Mouse (Mus musculus): ENCODE results near the gene Tldc1. TPM values are rescaled to one million over a fixed set of nuclear protein-coding genes. Genes with fewer than 3 reads are reported as not detected.

Tldc1 gene
- polyA plus RNA-seq, 1 experiment from 2014 or later: 10.2 TPM

DNA sequence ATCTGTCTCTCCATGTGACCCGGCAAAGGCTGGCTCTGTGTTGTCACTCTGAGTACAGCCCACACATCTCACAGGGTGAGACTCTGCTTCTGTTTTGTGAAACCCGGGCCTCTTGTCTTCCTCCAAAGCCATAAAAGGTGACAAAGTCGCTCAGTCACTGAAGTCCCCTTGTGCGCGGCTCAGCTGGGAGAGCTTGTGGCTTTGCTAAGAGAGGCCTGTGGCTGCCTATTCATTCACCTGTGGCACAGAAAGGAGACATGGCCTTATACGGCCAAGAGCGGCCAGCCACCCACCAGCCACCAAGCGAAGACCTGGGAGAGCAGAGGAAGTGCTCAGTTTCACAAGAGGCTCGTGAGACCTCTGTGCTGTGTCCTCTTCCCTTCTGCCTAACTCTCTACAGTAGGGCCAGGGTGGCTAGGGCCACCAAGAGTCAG lies 5.9 kb upstream of the Tldc1 start:
- Histone ChIP-seq H3K27ac (ENCODE audit: low read depth, low read length) (no peak overlapping the region), H3K36me3 (ENCODE audit: control insufficient read depth, insufficient read depth, low read length) (no peaks in the 10 kb centered on the region), H3K4me1 (ENCODE audit: control insufficient read depth, insufficient read depth, low read length) (peaks cover 5% of the 10 kb centered on the region), H3K4me3 (ENCODE audit: low read depth, low read length) (no peak overlapping the region), H3K9me3 (replicated peaks; ENCODE audit: control insufficient read depth, low read length) (no peaks in the 10 kb centered on the region), H3K4me2 (no peak overlapping the region), H3K27me3 (ENCODE audit: control insufficient read depth, insufficient read depth, low read length) (peaks cover 7% of the 10 kb centered on the region; the same call in 1 of the 2 replicates), H3K9ac (ENCODE audit: low read depth, low read length) (0 out of 2 replicates have a peak overlapping the region, but pooled peaks have one; percentile 34)
- no peak for ATAC-seq (replicated peaks; ENCODE audit: insufficient number of reproducible peaks, low FRiP score, low TSS enrichment)
- 36% methylated on average over 9 of the region's 9 CpGs for WGBS (ENCODE audit: insufficient replicate concordance)

DNA sequence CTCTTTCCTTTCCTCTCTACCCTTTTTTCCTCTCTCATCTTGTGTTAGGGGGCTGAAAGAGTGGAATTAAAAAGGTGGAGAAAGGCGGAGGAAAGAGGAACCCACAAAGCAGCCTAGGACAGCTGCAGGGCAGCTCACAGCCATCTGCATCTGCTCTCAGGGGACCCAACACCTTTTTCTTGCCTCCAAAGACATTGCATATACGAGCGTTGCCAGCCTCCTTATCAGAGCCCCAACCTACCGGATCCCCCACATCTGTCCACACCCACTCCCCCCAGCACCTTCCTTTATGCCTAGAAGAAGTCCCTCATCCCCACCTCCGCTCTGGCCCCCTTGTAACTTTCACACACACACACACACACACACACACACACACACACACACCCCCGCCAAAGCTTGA lies 5.4 kb upstream of the Tldc1 start:
- 58% methylated on average over 6 of the region's 6 CpGs for WGBS (ENCODE audit: insufficient replicate concordance)
- no peak overlapping the region for H3K27ac ChIP-seq (ENCODE audit: low read depth, low read length)

DNA sequence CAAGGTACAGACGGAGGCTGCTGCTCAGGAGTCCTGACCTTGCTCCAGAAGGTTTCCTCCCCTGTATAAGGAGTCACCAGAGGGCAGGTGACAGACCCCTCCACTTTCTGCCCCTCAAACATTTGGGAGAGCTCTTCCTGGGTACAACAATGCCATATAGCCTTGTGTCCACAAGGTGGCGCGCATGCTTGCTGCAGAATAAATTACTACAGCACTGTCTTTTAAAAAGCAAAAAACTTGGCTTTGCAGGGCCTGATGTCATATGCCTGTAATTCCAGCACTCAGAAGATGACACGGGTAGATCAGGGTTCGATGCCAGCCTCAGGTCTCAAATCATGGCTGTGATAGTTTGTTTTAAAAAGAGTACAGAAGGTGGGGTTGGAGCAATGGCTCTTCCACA lies 4.5 kb upstream of the Tldc1 start:
- Histone ChIP-seq H3K9ac (ENCODE audit: low read depth, low read length) (no peak overlapping the region), H3K36me3 (ENCODE audit: control insufficient read depth, insufficient read depth, low read length) (no peaks in the 10 kb centered on the region), H3K4me2 (no peak overlapping the region), H3K9me3 (replicated peaks; ENCODE audit: control insufficient read depth, low read length) (no peaks in the 10 kb centered on the region), H3K27me3 (ENCODE audit: control insufficient read depth, insufficient read depth, low read length) (peaks cover 7% of the 10 kb centered on the region; the same call in 1 of the 2 replicates), H3K4me1 (ENCODE audit: control insufficient read depth, insufficient read depth, low read length) (peaks cover 12% of the 10 kb centered on the region), H3K27ac (ENCODE audit: low read depth, low read length) (no peak overlapping the region), H3K4me3 (ENCODE audit: low read depth, low read length) (no peak overlapping the region)
- ATAC-seq (replicated peaks; ENCODE audit: insufficient number of reproducible peaks, low FRiP score, low TSS enrichment): no peak
- 6% methylated on average over 5 of the region's 5 CpGs for WGBS (ENCODE audit: insufficient replicate concordance)

More for the DNA sequence above, 5.4 kb upstream of the Tldc1 start:
- H3K4me3 ChIP-seq (ENCODE audit: low read depth, low read length): no peak overlapping the region
- H3K9ac ChIP-seq (ENCODE audit: low read depth, low read length): no peak overlapping the region
- H3K4me2 ChIP-seq: no peak overlapping the region
- H3K36me3 ChIP-seq (ENCODE audit: control insufficient read depth, insufficient read depth, low read length): no peaks in the 10 kb centered on the region
- peaks cover 7% of the 10 kb centered on the region; the same call in 1 of the 2 replicates for H3K27me3 ChIP-seq (ENCODE audit: control insufficient read depth, insufficient read depth, low read length)
- no peaks in the 10 kb centered on the region for H3K9me3 ChIP-seq (replicated peaks; ENCODE audit: control insufficient read depth, low read length)
- H3K4me1 ChIP-seq (ENCODE audit: control insufficient read depth, insufficient read depth, low read length): peaks cover 10% of the 10 kb centered on the region
- no peak for ATAC-seq (replicated peaks; ENCODE audit: insufficient number of reproducible peaks, low FRiP score, low TSS enrichment)

DNA sequence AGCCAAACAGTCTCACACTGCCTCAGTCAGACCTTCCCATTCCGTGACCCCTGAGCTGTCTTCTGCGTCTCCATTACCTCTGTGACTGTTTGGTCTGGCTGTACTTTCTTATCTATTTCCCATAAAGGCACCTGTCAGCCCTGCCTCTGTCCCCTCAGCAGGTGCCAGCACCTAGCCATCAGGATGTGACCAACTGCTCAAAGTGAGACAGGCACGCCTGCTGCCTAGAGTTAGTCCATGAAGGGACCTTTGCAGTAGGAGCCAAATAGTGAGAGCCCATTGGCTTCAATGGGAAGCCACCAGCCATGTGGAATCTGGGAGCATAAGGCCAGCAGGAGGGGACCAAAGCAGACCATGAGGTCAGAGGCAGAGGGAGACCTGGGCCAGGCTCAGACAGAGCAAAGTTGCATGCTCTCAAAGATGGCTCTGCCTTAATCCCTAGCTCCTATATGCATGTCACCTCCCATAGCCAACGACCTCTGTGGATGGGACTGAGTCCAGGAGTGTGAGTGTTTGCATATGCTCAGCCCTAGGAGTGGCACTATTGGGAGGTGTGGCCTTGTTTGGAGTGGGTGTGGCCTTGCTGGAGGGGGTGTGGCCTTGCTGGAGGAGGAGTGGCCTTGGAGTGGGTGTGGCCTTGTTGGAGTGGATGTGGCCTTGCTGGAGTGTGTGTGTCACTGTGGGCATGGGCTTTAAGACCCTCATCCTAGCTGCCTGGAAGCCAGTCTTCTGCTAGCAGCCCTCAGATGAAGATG lies 3.0 kb upstream of the Tldc1 start:
- H3K4me2 ChIP-seq: no peak overlapping the region
- no peak overlapping the region for H3K4me3 ChIP-seq (ENCODE audit: low read depth, low read length)
- no peak overlapping the region for H3K9ac ChIP-seq (ENCODE audit: low read depth, low read length)
- H3K4me1 ChIP-seq (ENCODE audit: control insufficient read depth, insufficient read depth, low read length): peaks cover 22% of the 10 kb centered on the region
- no peaks in the 10 kb centered on the region for H3K9me3 ChIP-seq (replicated peaks; ENCODE audit: control insufficient read depth, low read length)
- H3K27me3 ChIP-seq (ENCODE audit: control insufficient read depth, insufficient read depth, low read length): peaks cover 7% of the 10 kb centered on the region; the same call in 1 of the 2 replicates
- H3K27ac ChIP-seq (ENCODE audit: low read depth, low read length): no peak overlapping the region
- no peak for ATAC-seq (replicated peaks; ENCODE audit: insufficient number of reproducible peaks, low FRiP score, low TSS enrichment)
- H3K36me3 ChIP-seq (ENCODE audit: control insufficient read depth, insufficient read depth, low read length): no peaks in the 10 kb centered on the region
- 65% methylated on average over 4 of the region's 4 CpGs for WGBS (ENCODE audit: insufficient replicate concordance)

DNA sequence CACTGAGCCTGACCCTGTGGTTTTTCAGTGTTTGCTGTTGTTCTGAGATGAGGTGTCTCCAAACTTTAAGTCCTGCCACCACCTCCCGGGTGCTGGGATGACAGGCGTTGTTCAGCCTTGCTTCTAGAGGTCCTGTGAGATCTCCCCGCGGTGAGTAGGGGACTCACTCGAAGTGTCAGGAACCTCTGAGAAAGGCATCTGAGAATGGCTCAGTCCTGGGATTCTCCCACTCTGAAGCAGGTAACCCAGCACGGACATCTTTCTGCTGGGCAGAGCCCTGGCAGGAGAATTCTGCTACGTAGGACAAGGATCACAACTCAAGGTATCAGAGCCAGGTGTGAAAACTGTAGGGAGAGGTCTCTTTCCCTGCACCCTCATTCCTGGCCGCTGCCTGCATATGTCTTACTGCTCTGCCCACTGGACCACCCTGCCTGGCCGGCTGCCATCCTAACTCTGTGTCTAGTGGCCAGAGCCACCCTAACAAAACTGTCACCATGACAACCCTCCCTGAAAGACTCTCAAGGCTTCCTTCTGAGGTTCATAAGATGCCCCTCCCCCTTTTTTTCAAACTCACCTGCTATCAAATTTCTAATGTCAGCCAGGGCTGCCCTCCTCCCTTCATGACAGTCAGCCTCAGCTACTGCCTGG lies 2.3 kb upstream of the Tldc1 start:
- no peaks in the 10 kb centered on the region for H3K9me3 ChIP-seq (replicated peaks; ENCODE audit: control insufficient read depth, low read length)
- no peak overlapping the region for H3K9ac ChIP-seq (ENCODE audit: low read depth, low read length)
- no peak for ATAC-seq (replicated peaks; ENCODE audit: insufficient number of reproducible peaks, low FRiP score, low TSS enrichment)
- WGBS (ENCODE audit: insufficient replicate concordance): 75% methylated on average over 9 of the region's 9 CpGs
- H3K27ac ChIP-seq (ENCODE audit: low read depth, low read length): no peak overlapping the region
- H3K4me3 ChIP-seq (ENCODE audit: low read depth, low read length): no peak overlapping the region
- H3K4me2 ChIP-seq: no peak overlapping the region
- H3K36me3 ChIP-seq (ENCODE audit: control insufficient read depth, insufficient read depth, low read length): no peaks in the 10 kb centered on the region
- peaks cover 22% of the 10 kb centered on the region for H3K4me1 ChIP-seq (ENCODE audit: control insufficient read depth, insufficient read depth, low read length)
- peaks cover 3% of the 10 kb centered on the region; the same call in 1 of the 2 replicates for H3K27me3 ChIP-seq (ENCODE audit: control insufficient read depth, insufficient read depth, low read length)

DNA sequence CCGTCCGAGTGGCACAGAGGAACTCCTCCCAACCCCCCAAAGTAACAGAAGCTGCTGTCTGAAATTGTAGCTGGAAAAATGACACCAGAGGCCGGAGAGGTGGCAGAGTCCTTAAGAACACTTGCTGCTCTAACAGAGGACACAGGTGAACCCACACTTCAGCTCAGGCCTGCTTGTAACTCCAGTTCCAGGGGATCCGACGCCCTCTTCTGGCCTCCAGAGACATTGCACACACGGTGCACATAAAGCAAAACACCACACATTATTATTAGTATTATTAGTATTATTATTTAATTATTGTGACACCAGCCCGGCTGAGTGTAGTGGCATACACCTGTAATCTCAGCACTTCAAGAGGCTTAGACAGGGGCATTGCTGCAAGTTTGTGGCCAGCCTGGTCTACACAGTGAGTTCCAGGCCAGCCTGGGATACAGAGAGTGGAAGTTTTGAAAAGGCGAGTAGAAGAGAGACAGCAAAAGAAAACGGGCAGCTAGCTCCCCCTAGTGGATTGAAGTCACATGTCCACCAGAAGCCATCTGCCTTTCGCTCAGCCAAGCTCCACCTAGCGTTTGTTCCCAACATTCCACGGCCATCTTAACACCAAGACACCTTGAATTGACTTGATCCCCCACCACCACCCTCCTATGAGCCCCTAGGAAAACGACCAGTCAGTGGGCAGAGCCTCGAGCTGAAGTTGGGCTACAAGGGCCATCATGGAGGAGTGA lies 959 bp upstream of the Tldc1 start:
- Histone ChIP-seq H3K4me3 (ENCODE audit: low read depth, low read length) (peak overlapping the region; percentile 45; the same call in 1 of the 2 replicates), H3K36me3 (ENCODE audit: control insufficient read depth, insufficient read depth, low read length) (no peaks in the 10 kb centered on the region), H3K27me3 (ENCODE audit: control insufficient read depth, insufficient read depth, low read length) (no peaks in the 10 kb centered on the region), H3K9ac (ENCODE audit: low read depth, low read length) (no peak overlapping the region), H3K9me3 (replicated peaks; ENCODE audit: control insufficient read depth, low read length) (no peaks in the 10 kb centered on the region), H3K27ac (ENCODE audit: low read depth, low read length) (no peak overlapping the region; the same call in 1 of the 2 replicates), H3K4me2 (peak overlapping the region; percentile 79), H3K4me1 (ENCODE audit: control insufficient read depth, insufficient read depth, low read length) (peaks cover 22% of the 10 kb centered on the region)
- 21% methylated on average over 14 of the region's 14 CpGs for WGBS (ENCODE audit: insufficient replicate concordance)
- no peak for ATAC-seq (replicated peaks; ENCODE audit: insufficient number of reproducible peaks, low FRiP score, low TSS enrichment)

DNA sequence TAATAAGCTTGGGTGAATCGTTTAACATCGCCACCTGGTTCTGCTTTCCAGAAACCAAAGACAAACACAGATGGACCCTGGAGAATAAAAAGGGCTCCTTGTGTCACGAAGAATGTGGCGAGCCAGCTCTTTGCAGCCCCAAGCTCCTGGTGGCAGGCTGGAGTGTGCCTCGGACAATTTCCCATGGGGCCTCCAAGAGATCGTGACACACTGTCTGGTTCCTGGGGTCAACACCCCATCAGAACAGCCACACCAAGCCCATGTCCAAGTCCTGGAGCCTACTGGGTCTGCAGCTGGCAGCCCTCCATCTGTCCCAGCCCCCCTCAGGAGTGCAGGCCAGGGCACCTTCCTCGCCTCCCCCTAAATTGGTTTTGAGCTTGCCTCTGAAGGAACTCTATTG lies 451 bp downstream of the Tldc1 start:
- Histone ChIP-seq H3K4me3 (ENCODE audit: low read depth, low read length) (peak overlapping the region; percentile 45), H3K27me3 (ENCODE audit: control insufficient read depth, insufficient read depth, low read length) (no peaks in the 10 kb centered on the region), H3K4me2 (peak overlapping the region; percentile 79), H3K9me3 (replicated peaks; ENCODE audit: control insufficient read depth, low read length) (no peaks in the 10 kb centered on the region), H3K9ac (ENCODE audit: low read depth, low read length) (peak overlapping the region; percentile 78), H3K27ac (ENCODE audit: low read depth, low read length) (peak overlapping the region; percentile 59), H3K4me1 (ENCODE audit: control insufficient read depth, insufficient read depth, low read length) (peaks cover 17% of the 10 kb centered on the region), H3K36me3 (ENCODE audit: control insufficient read depth, insufficient read depth, low read length) (no peaks in the 10 kb centered on the region)
- WGBS (ENCODE audit: insufficient replicate concordance): 31% methylated on average over 7 of the region's 7 CpGs
- peak; percentile 11; the same call in 1 of the 2 replicates for ATAC-seq (replicated peaks; ENCODE audit: insufficient number of reproducible peaks, low FRiP score, low TSS enrichment)

DNA sequence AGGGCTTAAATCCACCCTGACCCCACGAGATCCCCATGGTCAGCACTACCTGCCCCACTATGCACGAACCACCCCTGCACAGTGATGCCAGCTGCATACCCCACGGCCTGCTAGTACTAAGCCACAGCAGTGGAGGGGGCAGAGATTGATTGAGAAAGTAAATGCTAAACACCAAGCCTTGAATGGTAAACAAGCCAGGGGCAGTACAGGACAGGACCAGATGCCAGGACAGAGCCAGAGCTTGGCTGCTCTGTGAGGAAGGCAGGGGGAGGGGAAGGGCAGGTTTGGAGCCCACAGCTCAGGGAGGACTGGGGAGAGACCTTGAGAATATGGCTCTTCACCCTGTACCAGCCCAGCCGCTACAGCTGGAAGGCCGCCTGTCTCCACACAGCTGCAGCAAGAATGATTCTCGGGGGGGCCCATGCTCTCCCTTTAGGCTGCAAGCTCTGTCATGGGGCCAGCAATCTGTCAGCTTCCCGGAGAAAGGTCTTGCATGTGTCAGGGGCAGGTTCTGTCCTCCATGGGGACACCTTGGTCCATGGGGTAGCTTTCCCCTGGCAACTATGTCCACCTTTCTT lies 1.5 kb downstream of the Tldc1 start:
- Histone ChIP-seq H3K27ac (ENCODE audit: low read depth, low read length) (no peak overlapping the region), H3K4me3 (ENCODE audit: low read depth, low read length) (no peak overlapping the region), H3K4me2 (no peak overlapping the region), H3K9ac (ENCODE audit: low read depth, low read length) (no peak overlapping the region), H3K36me3 (ENCODE audit: control insufficient read depth, insufficient read depth, low read length) (no peaks in the 10 kb centered on the region), H3K9me3 (replicated peaks; ENCODE audit: control insufficient read depth, low read length) (no peaks in the 10 kb centered on the region), H3K4me1 (ENCODE audit: control insufficient read depth, insufficient read depth, low read length) (peaks cover 17% of the 10 kb centered on the region), H3K27me3 (ENCODE audit: control insufficient read depth, insufficient read depth, low read length) (no peaks in the 10 kb centered on the region)
- WGBS (ENCODE audit: insufficient replicate concordance): 80% methylated on average over 7 of the region's 7 CpGs
- no peak for ATAC-seq (replicated peaks; ENCODE audit: insufficient number of reproducible peaks, low FRiP score, low TSS enrichment)
